Mouse (Mus musculus) heart, postnatal 0 days (tissue): ENCODE results near the gene Hba-x. TPM values are rescaled to one million over a fixed set of nuclear protein-coding genes. Genes with fewer than 3 reads are reported as not detected.

Experiments
- ATAC-seq: fragments of 200-750 bp; cut with Nextera tagmentation; 2 replicates; pipeline ENCODE4 v1.8.0; 2017; ENCODE audit warnings: low read depth, moderate number of reproducible peaks, moderate library complexity; ENCODE audit not compliant: insufficient read depth
- DNase-seq: peaks from one replicate; pipeline ENCODE4 v3.0.0-alpha.2; 2016; ENCODE audit warnings: low spot score
- H3K27ac ChIP-seq: fragments of 300-500 bp; sonication (generic); 2 replicates; pipeline ENCODE4 v1.5.1; 2014; ENCODE audit warnings: low read depth, mild to moderate bottlenecking
- H3K27me3 ChIP-seq: fragments of 300-500 bp; sonication (generic); 2 replicates; pipeline ENCODE4 v1.6.1; 2014; ENCODE audit warnings: low read length, mixed read lengths; ENCODE audit not compliant: control insufficient read depth, insufficient read depth
- H3K36me3 ChIP-seq: fragments of 300-500 bp; sonication (generic); replicated peaks from 2 replicates; pipeline ENCODE4 v1.6.1; 2014; ENCODE audit warnings: low read length, mixed read lengths; ENCODE audit not compliant: control insufficient read depth, insufficient read depth
- H3K4me1 ChIP-seq: fragments of 300-500 bp; sonication (generic); 2 replicates; pipeline ENCODE4 v1.6.1; 2014; ENCODE audit warnings: antibody characterized with exemption; ENCODE audit not compliant: control insufficient read depth, insufficient read depth
- H3K4me2 ChIP-seq: fragments of 300-500 bp; sonication (generic); 2 replicates; pipeline ENCODE4 v1.6.1; 2014; ENCODE audit warnings: low read depth, mild to moderate bottlenecking, low read length, moderate library complexity
- H3K4me3 ChIP-seq: fragments of 300-500 bp; sonication (generic); 2 replicates; pipeline ENCODE4 v1.5.1; 2014; ENCODE audit warnings: low read depth, low read length
- H3K9ac ChIP-seq: fragments of 300-500 bp; sonication (generic); replicated peaks from 2 replicates; pipeline ENCODE4 v1.6.1; 2014; ENCODE audit warnings: low read depth, low read length, mixed read lengths
- H3K9me3 ChIP-seq: fragments of 300-500 bp; sonication (generic); replicated peaks from 2 replicates; pipeline ENCODE4 v1.6.1; 2016; ENCODE audit warnings: low read length; ENCODE audit not compliant: control insufficient read depth
- CTCF ChIP-seq: IDR thresholded peaks from 2 replicates; pipeline ENCODE4 v1.5.1; 2016; ENCODE audit warnings: antibody characterized with exemption, control low read depth, low read depth
- EP300 ChIP-seq: IDR thresholded peaks from 2 replicates; pipeline ENCODE4 v1.6.1; 2016; ENCODE audit warnings: antibody characterized with exemption, low read depth
- WGBS: fragments of 180-500 bp; shearing (Covaris S2); extraction: QIAGEN DNeasy Blood & Tissue Kit; methylation state at CpG from one replicate; pipeline ENCODE4 v1.1.7; 2014; 5-methylcytosine and 5-hydroxymethylcytosine counted together
- polyA plus RNA-seq: library from polyadenylated mRNA; unstranded; fragments of >200 nt; fragmentation: Nextera tagmentation; extraction: Ambion mirVana; gene quantifications from 2 replicates; pipeline ENCODE4 v1.2.1, GENCODE M21; 2015
- total RNA-seq: library from RNA; depleted of rRNA; stranded (reverse); fragments of >200 nt; gene quantifications from 2 replicates; pipeline ENCODE4 v1.2.3, GENCODE M21; 2014; ENCODE audit warnings: low replicate concordance; rRNA removed

The Hba-x gene
- total RNA-seq = 1.2 TPM in 1 of 2 replicates, not detected in the other
- polyA plus RNA-seq = 0.40 and 0.68 TPM in 2 replicates

GRCm38 (mm10) chr11:32276347-32276746 is at the start of gene Hba-x:
TSS of gene Hba-x (plus strand) at chr11:32276400.
- Histone ChIP-seq H3K4me1 (no peaks in the 10 kb centered on the region), H3K9me3 (no peaks in the 10 kb centered on the region), H3K4me3 (no peak within 1 kb of the TSS), H3K27me3 (peaks cover 36% of the 10 kb centered on the region), H3K27ac (no peak within 1 kb of the TSS), H3K9ac (no peak within 1 kb of the TSS), H3K4me2 (no peak within 1 kb of the TSS), H3K36me3 (no peaks in the 10 kb centered on the region)
- ATAC-seq = no peak
- WGBS = 43% methylated on average over 3 of the region's 3 CpGs
- TF ChIP-seq EP300 (no peak), CTCF (no peak)
- no peak for DNase-seq

DNA sequence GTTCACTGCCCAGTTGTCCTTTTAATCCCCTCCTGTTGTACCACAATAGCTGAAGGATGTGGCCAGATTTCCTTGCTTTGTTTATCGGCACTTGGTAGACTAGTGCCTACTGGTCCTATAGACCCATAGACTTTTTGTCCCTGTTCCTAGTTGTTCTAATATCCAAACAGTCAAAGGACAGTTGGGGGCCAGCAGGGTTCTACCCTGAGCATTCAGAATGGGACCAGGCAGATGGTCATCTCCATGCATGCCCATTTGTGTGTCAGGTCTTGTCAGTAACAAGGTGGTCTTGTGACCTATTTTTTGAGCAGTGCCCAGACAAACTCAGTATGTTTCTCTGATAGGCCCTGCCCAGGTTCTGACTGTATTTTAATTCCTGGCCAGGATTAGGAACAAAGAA is 49.2 kb upstream of the Hba-x start:
- 38% methylated on average over 1 of the region's 1 CpGs for WGBS
- ATAC-seq (no peak), DNase-seq (no peak)
- peak overlapping the region; percentile 75 for H3K4me3 ChIP-seq
- H3K27me3 ChIP-seq = no peaks in the 10 kb centered on the region
- peaks cover 25% of the 10 kb centered on the region for H3K36me3 ChIP-seq
- H3K9me3 ChIP-seq = no peaks in the 10 kb centered on the region
- H3K9ac ChIP-seq = peak overlapping the region; percentile 70; the same call in 1 of the 2 replicates
- H3K27ac ChIP-seq = peak overlapping the region; percentile 89; the same call in 1 of the 2 replicates
- peaks cover 42% of the 10 kb centered on the region for H3K4me1 ChIP-seq
- TF ChIP-seq EP300 (no peak), CTCF (no peak)
- H3K4me2 ChIP-seq = peak overlapping the region; percentile 80

DNA sequence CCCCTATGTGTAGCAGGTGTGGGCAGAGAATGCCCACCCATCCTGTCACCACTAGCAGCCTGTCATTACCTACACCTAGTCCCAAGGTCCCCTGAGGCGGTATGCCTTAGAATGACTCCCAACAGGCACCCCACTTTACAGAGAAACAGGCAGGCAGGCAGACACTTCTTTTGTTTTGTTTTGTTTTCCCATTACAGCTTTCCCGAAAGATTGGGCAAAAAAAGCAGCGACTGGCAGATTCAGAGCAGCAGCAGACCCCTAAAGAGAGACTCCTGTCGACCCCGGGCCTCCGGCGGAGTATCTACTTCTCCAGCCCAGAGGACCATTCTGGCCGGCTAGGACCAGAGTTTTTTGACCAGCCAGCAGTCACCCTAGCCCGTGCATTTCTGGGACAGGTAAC is 48.6 kb upstream of the Hba-x start:
- Histone ChIP-seq H3K27me3 (no peaks in the 10 kb centered on the region), H3K4me2 (no peak overlapping the region), H3K9ac (no peak overlapping the region), H3K36me3 (peaks cover 30% of the 10 kb centered on the region), H3K4me1 (peaks cover 38% of the 10 kb centered on the region), H3K27ac (no peak overlapping the region), H3K9me3 (no peaks in the 10 kb centered on the region), H3K4me3 (no peak overlapping the region)
- DNase-seq (no peak), ATAC-seq (no peak)
- TF ChIP-seq CTCF = no peak
- TF ChIP-seq EP300 = no peak
- WGBS = 82% methylated on average over 9 of the region's 9 CpGs

- TF ChIP-seq CTCF (no peak), EP300 (no peak)
- 80% methylated on average over 3 of the region's 3 CpGs for WGBS
- Histone ChIP-seq H3K27ac (no peak overlapping the region), H3K36me3 (peaks cover 37% of the 10 kb centered on the region), H3K27me3 (no peaks in the 10 kb centered on the region), H3K9me3 (no peaks in the 10 kb centered on the region), H3K4me1 (peaks cover 30% of the 10 kb centered on the region), H3K9ac (no peak overlapping the region), H3K4me2 (no peak overlapping the region), H3K4me3 (no peak overlapping the region)
- DNase-seq = no peak
- ATAC-seq = no peak
These were observed 47.8 kb upstream of the Hba-x start for GRCm38 (mm10) chr11:32228292-32228845.

DNA sequence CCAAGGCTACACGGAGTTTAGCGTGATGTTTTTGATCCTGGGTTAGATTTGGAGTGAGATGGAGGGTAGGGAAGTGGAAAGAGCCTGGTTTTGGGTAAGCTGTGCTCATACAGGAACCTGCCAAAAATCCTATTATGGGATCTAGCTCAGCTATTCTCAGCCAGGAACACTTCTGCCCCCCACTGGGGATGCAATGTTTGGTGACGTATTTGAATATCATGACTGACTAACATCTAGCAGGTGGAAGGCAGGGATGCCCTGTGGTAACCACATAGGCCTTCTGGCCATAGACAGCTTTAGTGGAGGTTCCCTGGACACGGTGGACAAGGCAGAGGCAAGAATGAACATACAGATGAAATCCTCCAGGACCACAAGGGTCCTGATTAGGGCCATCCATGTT is 46.0 kb upstream of the Hba-x start:
- no peak for TF ChIP-seq CTCF
- no peak for TF ChIP-seq EP300
- 78% methylated on average over 4 of the region's 4 CpGs for WGBS
- no peak for DNase-seq
- no peak for ATAC-seq
- H3K27ac ChIP-seq = no peak overlapping the region
- H3K9me3 ChIP-seq = no peaks in the 10 kb centered on the region
- peaks cover 52% of the 10 kb centered on the region for H3K36me3 ChIP-seq
- H3K27me3 ChIP-seq = no peaks in the 10 kb centered on the region
- H3K9ac ChIP-seq = no peak overlapping the region
- no peak overlapping the region for H3K4me2 ChIP-seq
- H3K4me3 ChIP-seq = no peak overlapping the region
- peaks cover 20% of the 10 kb centered on the region for H3K4me1 ChIP-seq

DNA sequence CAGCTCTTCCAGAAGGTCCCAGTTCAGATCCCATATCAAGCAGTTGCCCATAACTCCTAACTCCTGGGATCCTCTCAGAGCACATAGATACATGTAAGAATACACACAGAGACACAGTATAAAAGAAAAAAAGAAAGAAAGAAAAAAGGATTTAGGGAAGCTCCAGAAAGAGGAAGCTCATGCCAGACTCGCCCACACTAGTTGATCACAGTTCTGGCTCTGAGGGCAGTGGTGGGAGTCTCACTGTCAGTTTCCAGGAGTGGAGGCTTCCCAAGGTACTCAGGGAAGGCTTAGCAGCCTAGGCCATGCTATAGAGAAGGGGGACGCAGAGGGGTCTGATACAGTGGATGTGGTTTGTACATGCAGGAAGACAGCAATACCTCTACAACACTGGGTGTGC is 45.1 kb upstream of the Hba-x start:
- Histone ChIP-seq H3K9me3 (no peaks in the 10 kb centered on the region), H3K4me1 (peaks cover 20% of the 10 kb centered on the region), H3K36me3 (peaks cover 52% of the 10 kb centered on the region), H3K4me2 (no peak overlapping the region), H3K27ac (no peak overlapping the region), H3K27me3 (no peaks in the 10 kb centered on the region), H3K4me3 (no peak overlapping the region), H3K9ac (no peak overlapping the region)
- no peak for DNase-seq
- 87% methylated on average over 2 of the region's 2 CpGs for WGBS
- ATAC-seq = no peak
- no peak for TF ChIP-seq EP300
- no peak for TF ChIP-seq CTCF
